Mouse (Mus musculus) embryo, embryonic 11.5 days (tissue): ENCODE data around the gene Pank1.

Source experiments
- DNase-seq: peaks from one replicate; pipeline ENCODE4 v3.0.0-alpha.2; 2012; ENCODE audit warnings: low read depth, low spot score

Pank1 gene

DNA sequence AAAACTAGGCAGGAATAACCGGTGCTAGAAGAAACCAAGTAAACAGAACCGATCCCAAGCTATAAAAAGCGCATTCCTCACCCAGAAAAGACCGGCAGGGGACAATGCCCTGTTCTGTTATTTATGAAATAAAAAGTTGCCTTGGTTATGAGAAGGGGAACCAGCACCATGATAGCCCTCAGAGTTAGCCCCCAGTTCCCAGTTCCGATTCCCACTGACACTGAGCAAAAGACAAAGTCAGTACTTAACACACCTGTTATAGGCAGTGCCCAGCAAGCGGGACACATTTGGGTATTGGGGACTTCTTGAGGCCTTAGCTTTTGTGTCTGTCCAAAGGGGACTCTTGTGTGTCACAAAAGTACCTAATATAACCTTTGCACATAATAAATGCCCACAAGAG lies 369 bp upstream of the Pank1 start:
- DNase-seq: no peak

- DNase-seq: peak; percentile 73
These were observed 1.2 kb downstream of the Pank1 start for GRCm38 (mm10) chr19:34877898-34878602.

GRCm38 (mm10) chr19:34876676-34877075 lies 2.6 kb downstream of the Pank1 start:
- no peak for DNase-seq

DNA sequence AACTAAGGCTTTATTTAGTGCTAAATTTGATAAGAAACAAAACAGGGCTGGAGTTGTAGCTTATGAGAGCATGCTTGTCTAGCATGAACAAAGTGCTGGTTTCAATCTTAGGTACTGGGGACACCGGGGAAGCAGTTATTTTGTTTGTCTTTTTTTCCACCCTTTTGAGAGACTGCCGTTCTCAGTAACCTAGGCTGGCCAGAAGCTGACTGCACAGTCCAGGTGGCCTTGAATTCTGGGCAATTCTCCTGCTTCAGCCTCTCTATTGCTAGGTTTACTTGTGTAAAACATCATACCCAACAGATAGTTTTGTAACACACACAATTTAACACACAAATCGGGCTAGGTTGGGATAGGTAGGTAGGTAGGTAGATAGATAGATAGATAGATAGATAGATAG lies 9.9 kb downstream of the Pank1 start:
- DNase-seq: no peak

DNA sequence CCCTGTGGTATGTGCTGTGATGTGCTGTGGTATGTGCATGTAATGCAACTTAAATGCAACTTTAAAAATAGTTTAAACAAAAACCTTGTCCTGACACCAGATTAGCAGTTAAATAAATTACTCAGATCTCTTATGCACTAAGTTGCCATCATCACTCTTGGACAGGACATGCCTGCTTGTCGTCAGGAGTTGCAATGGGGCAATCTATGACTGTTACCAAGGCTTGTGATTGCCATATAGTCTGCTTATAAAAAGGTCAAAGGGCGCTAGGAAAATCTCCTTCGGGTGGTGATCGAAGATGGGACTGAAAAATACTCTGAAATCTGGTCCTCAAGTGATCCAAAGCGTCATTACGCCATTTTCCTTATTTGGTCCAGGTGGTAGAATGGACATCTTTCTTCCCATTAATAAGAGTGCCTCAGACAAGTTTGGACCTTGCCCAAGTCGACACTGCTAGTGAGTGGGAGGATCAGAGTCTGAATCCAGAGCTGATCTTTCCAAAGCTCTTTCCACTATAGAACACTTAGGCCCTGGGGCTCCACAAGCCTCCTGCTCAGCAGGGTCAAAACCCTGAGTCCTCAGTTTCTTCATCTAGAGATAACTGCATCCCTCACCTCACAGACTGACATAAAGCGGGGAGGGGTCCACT lies 11.0 kb downstream of the Pank1 start:
- no peak for DNase-seq

- no peak for DNase-seq
These were observed 15.5 kb downstream of the Pank1 start for GRCm38 (mm10) chr19:34863737-34864136.

- DNase-seq: no peak
These were observed 23.1 kb downstream of the Pank1 start for GRCm38 (mm10) chr19:34856021-34856651.

GRCm38 (mm10) chr19:34851161-34851560 lies 28.1 kb downstream of the Pank1 start:
- DNase-seq: no peak

GRCm38 (mm10) chr19:34849426-34849825 lies 29.8 kb downstream of the Pank1 start:
- no peak for DNase-seq

DNA sequence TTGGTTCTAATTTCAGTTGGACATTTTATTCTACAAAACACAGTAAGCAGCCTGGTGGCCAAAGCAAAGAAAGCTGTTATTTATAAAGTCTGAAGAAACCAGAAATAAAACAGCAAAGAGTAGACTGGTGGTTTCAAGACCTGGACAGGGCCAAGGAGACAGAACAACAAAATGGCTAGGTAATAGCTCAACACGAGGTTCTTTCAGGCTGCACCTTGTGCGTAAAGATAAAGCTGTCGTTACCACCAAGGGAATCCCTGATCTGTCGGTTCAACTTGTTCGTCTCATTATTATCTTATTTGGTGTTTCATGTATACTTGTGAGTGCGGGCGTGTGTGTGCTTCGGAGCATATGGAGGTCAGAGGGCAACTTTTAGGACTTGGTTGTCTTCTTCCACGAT lies 31.1 kb downstream of the Pank1 start:
- DNase-seq: no peak

DNA sequence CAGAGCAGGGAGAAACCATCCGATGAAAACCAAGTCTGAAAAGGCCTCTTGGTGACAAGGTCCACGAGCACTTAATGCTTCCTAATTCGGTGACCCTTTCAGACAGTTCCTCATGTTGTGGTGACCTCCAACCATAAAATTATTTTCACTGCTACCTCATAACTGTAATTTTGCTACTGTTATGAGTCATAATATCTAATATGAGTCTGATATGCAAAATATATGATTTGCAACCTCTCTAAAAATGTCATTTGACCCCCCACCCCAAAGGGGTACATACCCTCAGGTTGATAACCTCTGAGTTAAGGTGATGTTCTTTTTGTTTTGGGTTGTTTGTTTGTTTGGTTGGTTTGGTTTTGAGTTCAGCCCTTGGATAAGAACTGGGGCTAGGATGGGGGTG lies 32.2 kb downstream of the Pank1 start:
- DNase-seq: no peak

GRCm38 (mm10) chr19:34846508-34847038 lies 32.7 kb downstream of the Pank1 start:
- no peak for DNase-seq

DNA sequence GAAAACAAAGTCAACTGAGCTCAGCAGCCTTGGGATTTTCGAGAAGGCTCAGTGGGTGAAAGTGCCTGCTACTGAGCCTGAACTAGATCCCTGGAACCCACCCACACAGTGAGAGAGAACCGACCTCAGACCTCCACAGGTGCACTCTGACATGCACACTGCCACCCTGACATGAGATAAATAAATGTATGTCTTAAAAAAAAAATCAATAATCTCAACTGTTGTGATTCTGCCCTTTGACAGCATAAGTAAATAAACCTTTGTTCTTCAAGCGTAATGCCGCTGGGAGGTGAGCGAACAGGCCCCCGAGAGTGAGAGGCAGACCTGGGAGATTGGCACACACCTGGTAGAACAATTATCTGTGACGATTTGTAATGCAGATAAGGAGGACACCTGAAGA lies 33.2 kb downstream of the Pank1 start:
- DNase-seq: no peak

- no peak for DNase-seq
These were observed 33.9 kb downstream of the Pank1 start for GRCm38 (mm10) chr19:34845331-34845730.

DNA sequence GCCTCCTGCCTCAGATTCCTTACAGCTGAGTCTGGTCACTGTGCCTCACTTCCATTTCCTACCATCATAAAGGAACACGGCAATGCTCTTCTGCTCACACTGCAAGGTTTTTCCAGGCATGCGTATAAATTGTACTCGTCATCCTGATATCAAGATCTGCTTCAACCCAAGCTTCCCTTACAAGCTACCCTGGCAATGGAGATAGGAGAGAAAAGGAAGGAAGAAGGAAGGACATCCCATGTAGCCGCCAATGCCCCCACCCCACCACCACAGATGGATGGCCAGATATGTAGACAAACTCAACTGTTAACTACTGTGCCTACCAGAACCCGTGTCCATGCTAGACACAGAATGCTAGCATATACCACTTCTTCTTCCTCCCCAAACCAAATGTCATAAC lies 34.5 kb downstream of the Pank1 start:
- no peak for DNase-seq

DNA sequence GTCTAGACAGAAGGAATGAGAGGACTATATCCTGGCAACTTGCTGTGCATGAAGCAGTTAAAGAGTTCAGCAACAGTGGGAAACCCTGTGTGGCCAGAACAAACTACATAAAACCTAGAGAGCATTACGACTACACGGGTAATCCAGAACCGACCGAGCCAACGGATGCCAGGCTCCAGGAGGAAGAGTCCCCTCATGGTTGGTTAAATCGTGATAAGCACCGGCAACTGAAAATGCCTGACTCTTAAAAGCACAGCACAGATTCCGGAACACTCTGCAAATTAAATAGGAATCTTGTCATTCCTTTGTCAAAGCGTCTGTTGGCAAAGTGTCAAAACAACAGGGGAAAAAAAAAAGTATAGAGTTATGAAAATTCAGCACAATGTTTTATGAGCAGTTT lies 35.2 kb downstream of the Pank1 start:
- DNase-seq: no peak

DNA sequence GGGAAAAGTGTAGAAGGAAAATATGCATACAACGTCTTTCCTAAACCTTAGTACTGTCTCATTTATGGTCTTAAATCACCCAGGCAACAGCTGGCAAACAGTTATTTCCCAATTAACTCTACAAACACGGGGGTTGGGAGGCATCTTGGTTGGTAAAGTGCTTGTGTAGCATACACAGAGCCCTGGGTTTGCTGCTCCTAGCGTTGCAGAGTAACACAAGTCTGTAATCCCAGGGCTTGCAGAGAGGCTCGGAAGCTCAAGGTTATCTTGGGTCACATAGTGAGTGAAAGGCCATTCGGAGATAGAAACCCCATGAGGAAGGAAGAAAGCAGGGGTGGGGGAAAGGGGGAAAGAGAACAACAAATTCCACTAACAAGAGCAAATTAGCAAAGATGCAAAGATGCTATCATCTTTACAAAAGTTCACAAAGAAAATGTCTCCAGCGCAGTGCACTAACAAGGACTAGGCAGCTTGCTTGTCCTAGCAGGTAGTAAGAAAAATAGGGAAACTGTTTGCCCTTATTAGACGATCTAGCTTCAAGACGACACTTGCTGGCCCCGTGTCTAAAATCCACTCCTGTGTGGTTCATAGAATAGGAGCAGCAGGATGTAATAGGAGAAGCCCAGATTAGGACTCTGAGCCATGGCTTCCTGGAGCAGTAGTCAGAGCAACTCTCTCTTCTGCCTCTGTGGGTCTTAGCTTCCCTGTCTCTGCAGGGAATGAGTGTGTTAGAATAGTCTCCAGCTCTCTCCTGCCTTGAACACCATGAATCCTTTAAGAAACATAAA lies 37.3 kb downstream of the Pank1 start:
- DNase-seq: no peak

- DNase-seq: no peak
These were observed 40.6 kb downstream of the Pank1 start for GRCm38 (mm10) chr19:34838624-34839023.

DNA sequence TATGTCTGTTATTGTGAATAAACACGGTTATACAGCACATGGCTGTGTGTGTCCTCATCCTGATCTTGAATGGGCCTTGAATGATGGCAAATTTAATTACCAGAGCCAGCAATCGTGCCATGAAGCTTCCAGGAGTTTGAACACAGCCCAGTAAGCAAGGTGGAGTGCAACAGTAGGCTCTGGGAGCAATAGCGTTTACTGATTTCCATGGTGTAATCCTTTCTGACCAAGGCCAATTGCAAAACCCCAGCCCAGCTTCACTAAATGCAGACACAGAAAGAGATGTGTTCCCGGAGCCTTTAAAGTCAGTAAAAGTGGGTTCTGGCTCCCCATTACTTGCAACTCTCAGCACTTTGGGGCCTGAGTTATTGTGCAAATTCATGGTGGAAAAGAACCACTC lies 47.6 kb downstream of the Pank1 start:
- DNase-seq: no peak

GRCm38 (mm10) chr19:34827916-34828635 lies 51.2 kb downstream of the Pank1 start:
- no peak for DNase-seq

DNA sequence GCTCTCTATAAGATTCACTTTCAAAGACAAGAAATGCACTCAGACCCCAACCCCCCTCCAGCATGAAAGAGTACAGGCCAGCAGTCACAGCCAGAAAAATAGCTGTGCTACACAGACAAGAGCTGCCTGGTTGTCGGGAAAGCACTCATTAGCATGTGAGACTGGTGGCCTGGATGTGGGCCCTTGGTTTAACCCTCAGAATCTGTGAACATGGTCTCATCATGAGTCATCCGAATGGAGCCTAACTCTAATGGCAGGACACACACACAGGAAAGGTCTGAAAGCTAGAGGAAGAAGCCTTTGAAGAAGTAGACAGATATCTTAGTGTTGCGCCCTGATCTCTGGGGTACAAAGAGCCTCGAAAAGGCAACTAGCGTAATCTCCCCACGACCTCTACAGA lies 51.8 kb downstream of the Pank1 start:
- DNase-seq: no peak
